Mouse (Mus musculus) heart, embryonic 14.5 days (tissue): ENCODE data around the gene Slc25a16. TPM values are rescaled to one million over a fixed set of nuclear protein-coding genes. Genes with fewer than 3 reads are reported as not detected.
A peak's percentile ranks its signal among the peaks of the same experiment; 100 is the strongest.

Experiments used
- ATAC-seq: fragments of 200-750 bp; cut with Nextera tagmentation; 2 replicates; pipeline ENCODE4 v1.8.0; 2017; ENCODE audit warnings: low read depth, moderate TSS enrichment; ENCODE audit not compliant: insufficient number of reproducible peaks, insufficient read depth, low FRiP score
- H3K27ac ChIP-seq, 2 experiments: fragments of 200-500 bp in 1 of 2; fragments of 300-500 bp in 1 of 2; sonication (generic) in 1 of 2; replicated peaks in 1 of 2; 2 replicates each; pipeline ENCODE4 v1.5.1; 2012 to 2014; ENCODE audit warnings: low read depth in 2 of 2, low read length in 2 of 2, control low read depth in 1 of 2, mild to moderate bottlenecking in 1 of 2, mixed read lengths in 1 of 2; ENCODE audit not compliant: control insufficient read depth in 1 of 2, insufficient read depth in 1 of 2
- H3K27me3 ChIP-seq: fragments of 300-500 bp; sonication (generic); 2 replicates; pipeline ENCODE4 v1.6.1; 2014; ENCODE audit warnings: mild to moderate bottlenecking, low read length, control low read depth; ENCODE audit not compliant: control insufficient read depth, insufficient read depth
- H3K36me3 ChIP-seq: fragments of 300-500 bp; sonication (generic); 2 replicates; pipeline ENCODE4 v1.6.1; 2014; ENCODE audit warnings: mild to moderate bottlenecking, control low read depth, low read length, mixed read lengths; ENCODE audit not compliant: control insufficient read depth, insufficient read depth
- H3K4me1 ChIP-seq, 2 experiments: fragments of 200-500 bp in 1 of 2; fragments of 300-500 bp in 1 of 2; sonication (generic) in 1 of 2; 2 replicates each; pipeline ENCODE4 v1.6.1; 2012 to 2014; ENCODE audit warnings: low read length in 2 of 2, control low read depth in 1 of 2, mixed read lengths in 1 of 2; ENCODE audit not compliant: control insufficient read depth in 2 of 2, insufficient read depth in 2 of 2
- H3K4me2 ChIP-seq: fragments of 300-500 bp; sonication (generic); 2 replicates; pipeline ENCODE4 v1.6.1; 2014; ENCODE audit warnings: mild to moderate bottlenecking, low read length
- H3K4me3 ChIP-seq, 2 experiments: fragments of 200-500 bp in 1 of 2; fragments of 300-500 bp in 1 of 2; sonication (generic) in 1 of 2; 2 replicates each; pipeline ENCODE4 v1.5.1; 2012 to 2014; ENCODE audit warnings: low read length in 2 of 2, mild to moderate bottlenecking in 2 of 2, control low read depth in 1 of 2, low read depth in 1 of 2, moderate library complexity in 1 of 2; ENCODE audit not compliant: control insufficient read depth in 1 of 2, insufficient read depth in 1 of 2
- H3K9ac ChIP-seq: fragments of 300-500 bp; sonication (generic); 2 replicates; pipeline ENCODE4 v1.6.1; 2014; ENCODE audit warnings: mild to moderate bottlenecking, low read length
- H3K9me3 ChIP-seq: fragments of 300-500 bp; sonication (generic); 2 replicates; pipeline ENCODE4 v1.6.1; 2016; ENCODE audit warnings: low read length, control low read depth; ENCODE audit not compliant: control insufficient read depth
- WGBS: fragments of 180-500 bp; shearing (Covaris S2); extraction: QIAGEN DNeasy Blood & Tissue Kit; methylation state at CpG from one replicate; pipeline ENCODE4 v1.1.7; 2014; 5-methylcytosine and 5-hydroxymethylcytosine counted together
- polyA plus RNA-seq: library from polyadenylated mRNA; unstranded; fragments of >200 nt; fragmentation: Nextera tagmentation; extraction: Ambion mirVana; gene quantifications from 2 replicates; pipeline ENCODE4 v1.2.1, GENCODE M21; 2014

Slc25a16 gene
- polyA plus RNA-seq, 1 experiment from 2014 or later: 14.9 TPM

DNA sequence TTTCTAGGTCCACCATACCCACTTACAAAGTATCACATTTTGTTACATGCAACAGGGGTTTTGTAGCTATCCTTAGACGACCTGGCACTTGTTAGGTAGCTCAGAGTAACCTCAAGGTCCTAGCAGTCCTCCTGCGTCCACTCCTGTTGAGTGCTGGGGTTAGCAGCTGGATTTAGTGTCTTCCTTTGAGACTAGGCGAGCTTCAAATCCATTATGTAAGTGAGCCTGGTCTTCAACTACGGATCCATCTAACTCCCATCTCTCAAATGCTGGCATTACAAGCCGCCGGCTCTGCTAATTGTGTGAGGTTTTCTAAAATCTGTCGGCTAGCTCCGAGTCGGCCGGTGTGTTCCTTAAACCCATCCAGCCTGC, 59.2 kb downstream of the Slc25a16 start:
- Histone ChIP-seq H3K4me2 (peak overlapping the region; percentile 73), H3K27ac (no peak overlapping the region), H3K27me3 (no peaks in the 10 kb centered on the region), H3K9ac (peak overlapping the region; percentile 90), H3K4me3 (peak overlapping the region; percentile 91 to 94), H3K36me3 (peaks cover 31% of the 10 kb centered on the region), H3K9me3 (no peaks in the 10 kb centered on the region), H3K4me1 (peaks cover 4 to 13% of the 10 kb centered on the region in 2 experiments; a peak in 3 of 4 replicates)
- no peak for ATAC-seq
- WGBS: 12% methylated on average over 10 of the region's 10 CpGs

DNA sequence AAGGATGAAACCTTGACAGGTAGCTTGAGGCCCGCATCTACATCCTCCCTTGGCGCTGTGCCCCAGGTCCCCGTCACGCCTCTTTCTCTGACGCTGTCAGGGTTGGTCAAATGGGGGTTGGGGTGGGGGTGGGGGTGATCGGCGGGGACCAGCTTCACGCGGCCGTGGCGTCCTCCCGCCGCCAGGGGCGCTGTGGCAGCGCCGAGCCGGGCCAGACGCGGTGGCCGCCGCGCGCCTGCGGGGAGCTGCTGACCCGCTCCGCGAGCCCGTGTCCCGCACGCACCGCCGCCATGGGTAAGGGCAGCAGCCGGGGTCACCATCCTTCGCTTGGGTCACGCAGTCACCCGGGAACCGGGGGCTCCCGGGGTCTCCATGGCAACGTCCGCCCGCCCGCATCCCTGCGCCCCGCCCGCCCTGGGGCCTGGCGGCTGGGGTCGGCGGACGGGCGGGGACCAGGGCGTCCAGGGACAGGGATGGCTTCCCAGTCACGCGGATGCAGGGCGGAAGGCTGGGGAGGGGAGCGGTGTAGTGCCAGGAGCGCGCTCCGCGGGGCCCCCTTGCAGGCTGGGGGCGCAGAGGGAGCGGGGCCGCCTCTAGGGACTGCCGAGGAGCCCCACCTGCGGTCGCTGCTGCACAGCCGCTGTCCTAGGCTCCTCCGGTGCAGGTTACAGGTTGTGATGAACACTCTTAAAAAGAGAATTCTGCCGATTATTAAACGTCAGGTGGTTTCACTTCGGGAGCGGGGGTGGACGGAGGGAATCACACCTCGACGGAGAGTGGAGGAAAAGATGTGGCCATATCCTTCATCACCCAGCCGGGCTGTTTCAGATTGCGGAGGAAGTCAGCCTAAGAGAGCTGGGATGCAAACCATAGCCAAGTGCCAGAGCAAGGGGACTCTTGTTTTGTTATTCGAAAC, 59.9 kb downstream of the Slc25a16 start, which contains the start of gene Rufy2:
Rufy2 (plus strand) TSS at position 185 of the 916 bp plus-strand sequence.
- Histone ChIP-seq H3K4me3 (peak within 1 kb of the TSS; percentile 91 to 94), H3K27ac (peak within 1 kb of the TSS; percentile 25 to 59), H3K27me3 (no peaks in the 10 kb centered on the region), H3K9me3 (no peaks in the 10 kb centered on the region), H3K4me2 (peak within 1 kb of the TSS; percentile 73), H3K9ac (peak within 1 kb of the TSS; percentile 90), H3K36me3 (peaks cover 30% of the 10 kb centered on the region), H3K4me1 (peaks cover 4 to 15% of the 10 kb centered on the region in 2 experiments; a peak in 3 of 4 replicates)
- ATAC-seq: peak; percentile 85
- WGBS: under 1% methylated on average over 68 of the region's 77 CpGs

DNA sequence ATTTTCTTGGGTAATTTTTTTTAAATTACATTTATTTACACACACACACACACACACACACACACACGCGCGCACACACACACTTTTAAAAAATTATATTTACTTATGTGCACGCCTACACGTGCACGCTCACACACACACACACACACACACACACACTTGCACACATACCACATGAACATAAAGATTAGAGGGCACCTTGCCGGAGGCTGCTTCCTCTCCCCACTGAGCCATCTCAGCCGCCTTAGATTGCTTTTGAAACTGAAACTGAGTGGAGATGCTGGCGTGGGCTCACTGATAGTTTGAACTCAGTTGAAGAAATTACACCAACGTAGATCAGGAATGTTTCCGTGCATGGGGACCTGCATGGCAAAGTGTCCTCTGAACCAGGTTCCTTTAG, 63.6 kb downstream of the Slc25a16 start:
- peak overlapping the region; percentile 13 to 73 for H3K27ac ChIP-seq

DNA sequence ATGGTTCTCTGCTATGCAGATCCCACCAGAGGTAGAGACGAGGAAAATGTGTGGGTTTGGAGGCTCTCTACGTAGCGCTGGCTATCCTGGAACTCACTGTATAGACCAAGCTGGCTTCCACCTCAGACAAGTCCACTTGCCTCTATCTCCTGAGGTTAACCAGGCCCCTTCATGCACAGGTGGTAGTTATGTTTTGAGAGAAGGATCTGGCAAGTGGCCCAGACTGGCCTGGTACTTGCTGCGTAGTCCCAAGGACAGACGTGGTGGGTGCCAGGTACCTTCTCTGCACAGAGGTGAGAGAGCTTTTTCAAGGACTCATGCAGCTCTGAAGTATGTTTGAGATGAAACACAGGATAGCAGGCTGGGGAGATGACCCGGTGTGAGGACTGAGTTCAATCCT, 64.1 kb downstream of the Slc25a16 start:
- peak; percentile 14; the same call in 1 of the 2 replicates for ATAC-seq
- H3K9me3 ChIP-seq: no peaks in the 10 kb centered on the region
- 52% methylated on average over 6 of the region's 6 CpGs for WGBS
- H3K9ac ChIP-seq: 0 out of 2 replicates have a peak overlapping the region, but pooled peaks have one; percentile 17
- no peak overlapping the region for H3K4me3 ChIP-seq
- peak overlapping the region; percentile 35 to 73 for H3K27ac ChIP-seq
- H3K36me3 ChIP-seq: peaks cover 39% of the 10 kb centered on the region
- peaks cover 4 to 15% of the 10 kb centered on the region in 2 experiments; a peak in 3 of 4 replicates for H3K4me1 ChIP-seq
- H3K27me3 ChIP-seq: no peaks in the 10 kb centered on the region
- no peak overlapping the region for H3K4me2 ChIP-seq

More for the DNA sequence above, 63.6 kb downstream of the Slc25a16 start:
- peaks cover 35% of the 10 kb centered on the region for H3K36me3 ChIP-seq
- H3K9me3 ChIP-seq: no peaks in the 10 kb centered on the region
- no peak overlapping the region for H3K4me2 ChIP-seq
- 86% methylated on average over 11 of the region's 11 CpGs for WGBS
- H3K27me3 ChIP-seq: no peaks in the 10 kb centered on the region
- H3K4me3 ChIP-seq: no peak overlapping the region
- H3K4me1 ChIP-seq: peaks cover 4 to 15% of the 10 kb centered on the region in 2 experiments; a peak in 3 of 4 replicates
- ATAC-seq: no peak
- H3K9ac ChIP-seq: peak overlapping the region; percentile 17; the same call in 1 of the 2 replicates

DNA sequence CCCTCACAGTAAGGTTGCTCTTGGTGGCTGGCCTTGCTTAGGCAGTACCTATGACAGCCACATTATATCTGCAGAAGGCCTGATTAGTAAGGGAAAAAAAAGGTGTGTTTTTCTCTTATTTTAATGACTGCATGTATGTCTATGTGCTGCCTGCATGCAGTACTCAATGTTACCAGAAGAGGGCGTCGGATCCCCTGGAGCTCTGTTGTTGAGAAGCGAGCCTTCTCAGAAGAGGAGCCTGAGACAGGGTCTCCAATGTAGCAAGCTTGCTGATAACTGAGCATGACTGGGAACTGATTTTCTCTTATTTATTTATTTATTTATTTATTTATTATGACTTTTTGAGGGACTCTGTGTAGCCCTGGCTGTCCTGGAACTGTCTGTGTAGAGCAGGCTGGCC, 66.9 kb downstream of the Slc25a16 start:
- H3K27ac ChIP-seq: no peak overlapping the region
- H3K4me2 ChIP-seq: no peak overlapping the region
- H3K9ac ChIP-seq: no peak overlapping the region
- H3K4me1 ChIP-seq: peaks cover 4 to 8% of the 10 kb centered on the region in 2 experiments; a peak in 3 of 4 replicates
- H3K36me3 ChIP-seq: peaks cover 65% of the 10 kb centered on the region
- H3K4me3 ChIP-seq: no peak overlapping the region
- ATAC-seq: no peak
- no peaks in the 10 kb centered on the region for H3K27me3 ChIP-seq
- WGBS: 25% methylated on average over 3 of the region's 3 CpGs
- no peaks in the 10 kb centered on the region for H3K9me3 ChIP-seq

DNA sequence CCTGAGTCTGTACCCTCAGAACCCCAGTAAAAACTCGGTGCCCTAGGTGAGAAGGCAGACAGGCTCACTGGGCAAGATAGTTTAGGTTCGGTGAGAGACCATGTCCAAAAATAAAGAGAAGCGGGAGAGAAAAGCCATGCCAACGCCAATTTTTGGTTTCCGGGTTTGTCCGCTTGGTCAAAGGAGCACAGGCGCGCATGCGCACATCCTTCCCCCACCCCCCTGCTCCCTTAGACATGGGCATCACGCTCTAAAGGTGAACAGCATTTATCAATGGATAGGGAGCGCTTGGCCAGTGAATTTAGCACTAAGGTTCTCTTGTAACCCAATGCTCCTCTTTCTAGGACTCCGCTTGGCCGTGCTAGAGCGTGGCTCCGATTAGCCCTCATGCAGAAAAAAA, 70.2 kb downstream of the Slc25a16 start:
- H3K36me3 ChIP-seq: peaks cover 68% of the 10 kb centered on the region
- H3K27ac ChIP-seq: no peak overlapping the region
- 92% methylated on average over 15 of the region's 15 CpGs for WGBS

DNA sequence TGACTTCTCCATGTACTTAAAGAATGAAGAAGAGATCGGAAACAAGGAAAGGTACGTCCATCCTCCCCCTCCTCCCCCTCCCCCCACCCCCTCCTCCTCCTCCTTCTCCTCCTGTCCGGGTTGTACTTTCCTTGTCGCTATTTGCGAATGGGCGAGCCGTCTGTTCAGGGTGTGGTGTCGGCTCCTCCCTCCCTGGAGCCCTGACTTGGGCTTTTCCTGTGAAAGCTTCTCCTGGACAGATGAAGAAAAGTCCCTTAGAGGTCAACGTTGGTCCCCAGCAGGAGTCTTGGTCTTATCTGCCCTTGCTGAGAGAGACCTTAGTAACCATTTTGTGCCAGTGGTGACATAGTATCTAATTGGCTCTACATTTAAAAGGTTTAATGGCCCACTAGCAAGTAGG, 73.6 kb downstream of the Slc25a16 start:
- WGBS: 63% methylated on average over 4 of the region's 9 CpGs
- no peak for ATAC-seq
- H3K27me3 ChIP-seq: no peaks in the 10 kb centered on the region
- H3K4me2 ChIP-seq: no peak overlapping the region
- H3K27ac ChIP-seq: no peak overlapping the region
- no peaks in the 10 kb centered on the region for H3K9me3 ChIP-seq
- no peaks in the 10 kb centered on the region for H3K4me1 ChIP-seq
- no peak overlapping the region for H3K9ac ChIP-seq
- peaks cover 93% of the 10 kb centered on the region for H3K36me3 ChIP-seq
- no peak overlapping the region for H3K4me3 ChIP-seq

More for the DNA sequence above, 70.2 kb downstream of the Slc25a16 start:
- no peaks in the 10 kb centered on the region for H3K27me3 ChIP-seq
- ATAC-seq: no peak
- no peak overlapping the region for H3K9ac ChIP-seq
- no peak overlapping the region for H3K4me3 ChIP-seq
- no peaks in the 10 kb centered on the region for H3K9me3 ChIP-seq
- H3K4me2 ChIP-seq: no peak overlapping the region
- no peaks in the 10 kb centered on the region for H3K4me1 ChIP-seq
